Mouse (Mus musculus) urinary bladder, adult 18-20 months (tissue): ENCODE results near the gene Scamp1.
A peak's percentile ranks its signal among the peaks of the same experiment; 100 is the strongest.

Experiments
- DNase-seq, 2 experiments: peaks; one replicate each; pipeline ENCODE4 v3.0.0; 2022; ENCODE audit warnings: low spot score in 2 of 2, mixed read lengths in 2 of 2

Scamp1 gene

DNA sequence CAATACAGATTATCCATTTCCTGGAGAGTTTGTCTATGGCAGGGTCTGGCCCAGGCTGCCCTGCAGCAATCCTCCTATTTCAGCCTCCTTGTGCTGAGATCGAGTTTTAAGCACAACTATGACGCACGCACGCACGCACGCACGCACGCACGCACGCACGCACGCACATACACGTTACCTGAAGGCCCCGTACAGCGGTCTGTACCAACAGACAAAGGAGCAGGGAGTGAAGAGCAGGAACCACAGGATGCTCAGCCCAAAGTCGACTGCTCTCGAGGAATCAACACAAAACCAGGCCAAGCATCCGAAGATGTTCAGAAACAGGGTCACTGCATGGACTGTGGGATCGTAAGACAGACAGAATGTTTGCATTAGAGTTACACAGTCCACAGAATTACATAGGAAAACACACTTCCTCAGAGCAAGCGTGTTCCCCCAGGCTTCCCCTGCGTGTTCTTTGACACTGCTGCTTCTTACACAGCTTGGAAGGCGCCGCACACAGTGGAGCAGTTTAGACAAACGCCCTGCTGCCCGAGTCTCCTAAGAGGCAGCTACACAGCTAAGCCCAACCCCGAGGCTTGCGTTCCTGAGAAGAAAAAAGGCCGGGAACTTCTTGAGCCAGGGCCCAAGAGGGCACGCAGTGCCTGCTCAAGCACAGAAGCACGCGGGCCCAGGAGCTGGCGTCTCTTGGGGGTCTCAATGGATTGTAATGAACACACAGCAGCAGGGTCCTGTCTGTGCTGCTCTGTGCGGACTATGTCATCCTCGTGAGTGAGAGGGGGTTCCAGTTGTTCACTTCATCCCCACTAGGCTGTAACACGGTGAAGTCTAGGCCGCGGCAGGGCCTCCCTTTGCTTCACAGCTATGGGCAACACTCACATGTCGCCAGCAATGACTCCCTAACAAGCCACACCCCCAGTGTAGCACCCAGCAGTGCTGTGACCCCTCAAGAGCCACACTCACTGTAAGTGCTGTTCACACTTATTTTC, 60.6 kb downstream of the Scamp1 start:
- no peak for DNase-seq

DNA sequence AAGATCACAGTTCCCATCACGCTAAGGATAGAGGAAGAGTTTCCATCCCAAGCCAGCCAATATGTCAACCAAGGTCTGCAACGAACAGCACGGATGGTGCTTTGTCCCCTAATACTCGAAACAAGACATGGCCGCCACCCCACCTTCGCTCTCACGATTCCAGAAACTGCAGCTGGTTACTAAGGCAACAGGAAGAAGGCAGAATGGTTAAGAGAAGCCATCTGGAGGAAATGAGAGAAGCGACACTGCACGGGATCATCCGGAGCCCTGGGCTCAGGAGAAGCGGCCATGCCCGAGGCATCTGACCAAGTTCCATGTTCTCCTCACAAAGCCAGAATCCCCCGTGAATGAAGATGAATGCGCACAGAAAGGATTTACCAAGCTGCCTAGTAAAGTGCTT, 62.0 kb downstream of the Scamp1 start:
- DNase-seq = no peak

DNA sequence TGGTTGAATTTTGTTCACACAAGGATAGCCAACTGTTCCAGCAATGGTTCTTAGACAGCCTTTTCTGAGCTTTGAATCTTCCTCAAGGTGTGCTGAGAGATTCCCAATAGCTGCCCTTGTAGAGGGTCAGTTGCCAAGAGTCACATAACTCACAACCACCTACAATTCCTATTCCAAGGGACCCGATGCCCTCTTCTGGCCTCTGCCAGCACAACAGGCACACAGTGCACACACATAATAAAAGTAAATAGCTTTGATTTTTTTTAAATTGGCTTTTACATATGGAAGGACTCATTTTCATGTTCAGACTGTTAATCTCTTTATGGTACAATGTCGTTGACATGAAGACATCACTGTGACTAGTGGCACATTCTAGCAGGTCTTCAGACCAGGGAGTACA, 72.9 kb downstream of the Scamp1 start:
- no peak for DNase-seq

DNA sequence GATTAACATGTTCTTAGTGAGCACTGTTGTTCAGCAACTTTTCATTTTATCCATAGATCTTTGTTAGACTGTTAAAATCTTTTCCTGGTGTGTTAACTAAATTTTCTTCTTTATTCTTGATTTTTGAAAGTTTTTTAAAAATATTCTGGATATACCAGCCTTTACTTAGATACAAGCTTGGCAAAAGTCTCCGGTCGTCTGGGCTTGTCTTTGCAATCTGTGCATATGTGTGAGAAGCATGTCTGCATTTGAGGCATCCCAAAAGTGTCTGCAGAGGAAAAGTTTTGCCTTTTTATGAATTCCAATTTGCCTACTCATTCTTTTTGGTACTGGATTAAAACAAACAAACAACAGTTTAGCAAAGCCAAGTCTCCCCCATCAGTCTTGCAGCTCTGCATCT, 73.5 kb downstream of the Scamp1 start:
- no peak for DNase-seq

DNA sequence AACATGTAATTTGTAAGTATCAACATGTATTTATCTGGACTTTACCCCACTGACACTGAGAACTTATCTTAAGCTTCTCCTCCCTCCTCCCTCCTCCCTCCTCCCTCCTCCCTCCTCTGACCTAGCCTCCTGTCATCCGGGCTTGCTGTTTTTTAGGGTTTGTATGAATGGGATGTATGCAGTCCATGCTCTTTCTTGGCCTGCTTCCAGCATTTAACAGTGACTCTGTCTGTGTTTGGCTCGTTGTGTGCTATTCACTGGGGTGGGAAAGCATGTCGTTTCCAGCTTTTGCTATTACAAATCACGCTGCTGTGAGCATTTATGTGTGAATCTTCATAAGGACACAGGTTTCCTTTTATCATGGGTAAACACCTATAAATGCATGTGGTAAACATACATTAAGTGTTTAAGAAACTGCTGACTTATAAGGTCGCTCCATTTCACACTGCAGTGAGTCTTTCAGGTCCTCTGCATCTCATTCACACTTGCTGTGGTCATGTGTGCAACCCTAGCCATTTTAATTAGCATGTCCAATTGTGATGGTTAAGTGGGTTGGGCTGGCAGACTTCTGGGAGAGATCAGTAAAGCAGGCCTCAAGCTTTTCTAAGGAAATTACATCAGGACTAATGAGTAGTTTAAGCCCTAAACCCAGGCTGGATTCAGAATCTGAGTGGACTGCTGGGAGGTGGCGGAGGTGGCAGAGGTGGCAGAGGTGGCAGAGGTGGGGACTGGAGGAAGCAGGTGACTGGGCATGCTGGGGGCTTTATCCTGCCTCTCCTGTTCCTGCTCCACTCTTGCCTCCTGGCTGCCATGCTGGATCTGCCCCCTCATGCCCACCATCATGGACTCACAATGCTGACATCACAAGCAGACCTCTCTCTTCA, 74.2 kb downstream of the Scamp1 start:
- DNase-seq = no peak

DNA sequence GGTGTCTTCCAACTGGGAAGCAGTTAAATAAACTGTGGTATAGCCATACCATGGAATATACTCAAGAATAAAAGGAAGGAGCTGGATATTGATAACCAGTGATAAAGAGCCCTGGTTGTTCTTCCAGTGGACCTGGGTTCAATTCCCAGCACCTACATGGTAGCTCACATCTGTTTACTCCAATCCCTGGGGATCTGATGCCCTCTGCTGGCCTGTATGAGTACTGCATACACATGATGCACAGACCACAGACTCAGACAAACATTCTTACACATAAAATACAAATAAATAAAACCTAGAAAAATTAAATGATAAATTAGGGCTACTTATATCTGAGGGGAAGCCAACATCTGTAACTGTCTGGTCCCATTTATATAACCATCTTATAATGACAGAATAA, 76.8 kb downstream of the Scamp1 start:
- DNase-seq = no peak

DNA sequence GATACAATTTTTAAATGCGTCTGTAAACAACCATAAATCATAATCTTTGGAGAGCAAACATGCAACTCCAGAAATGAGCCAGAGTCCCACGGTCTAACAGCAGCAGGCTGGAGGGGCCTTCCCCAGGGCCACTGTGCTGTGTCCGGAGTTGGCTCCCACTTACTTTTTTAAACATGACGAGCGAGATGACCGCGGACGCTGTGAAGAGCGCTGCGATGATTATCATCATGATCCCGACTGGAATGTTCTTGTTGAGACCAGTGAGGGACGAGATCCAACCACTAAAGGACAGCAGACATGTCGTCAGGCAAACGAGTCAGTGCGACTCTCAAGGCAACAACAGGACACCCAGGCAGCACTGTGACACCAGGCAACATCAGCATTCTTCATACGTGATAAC, 77.7 kb downstream of the Scamp1 start:
- DNase-seq = no peak

DNA sequence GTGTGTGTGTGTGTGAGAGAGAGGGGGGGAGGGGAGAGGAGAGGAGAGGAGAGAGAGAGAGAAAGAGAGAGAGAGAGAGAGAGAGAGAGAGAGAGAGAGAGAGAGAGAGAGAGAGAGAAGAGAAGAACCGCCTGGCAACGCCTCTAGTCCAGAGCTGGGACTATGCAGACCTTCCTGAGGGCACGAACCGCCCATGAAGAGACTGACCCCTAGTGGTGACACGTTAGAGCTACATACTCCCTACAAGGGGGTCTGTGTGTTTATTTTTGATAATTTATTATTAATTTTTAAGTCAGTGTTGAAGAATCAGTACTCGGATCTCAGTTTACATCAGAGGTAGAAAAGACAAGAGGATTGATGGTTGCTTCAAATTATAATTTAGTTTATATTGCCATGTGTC, 80.4 kb downstream of the Scamp1 start:
- DNase-seq = no peak

DNA sequence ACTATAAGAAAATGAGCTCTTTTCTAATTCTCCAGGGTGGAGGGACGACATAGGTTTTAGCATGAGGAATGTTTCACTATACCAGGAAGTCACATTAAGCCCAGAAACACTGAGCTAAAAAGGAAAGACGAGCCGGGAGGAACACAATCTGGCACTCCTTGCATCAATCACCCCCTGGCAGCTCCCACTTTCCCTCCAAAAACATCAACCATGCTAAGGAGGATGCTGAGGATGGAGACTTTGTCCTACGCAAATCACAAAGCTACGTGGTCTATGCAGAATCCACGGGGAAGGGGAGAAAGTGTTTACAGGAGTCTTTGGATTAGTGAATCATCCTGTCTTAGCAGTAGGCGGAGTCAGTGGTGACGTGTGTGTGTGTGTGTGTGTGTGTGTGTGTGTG, 85.8 kb downstream of the Scamp1 start:
- DNase-seq = no peak

DNA sequence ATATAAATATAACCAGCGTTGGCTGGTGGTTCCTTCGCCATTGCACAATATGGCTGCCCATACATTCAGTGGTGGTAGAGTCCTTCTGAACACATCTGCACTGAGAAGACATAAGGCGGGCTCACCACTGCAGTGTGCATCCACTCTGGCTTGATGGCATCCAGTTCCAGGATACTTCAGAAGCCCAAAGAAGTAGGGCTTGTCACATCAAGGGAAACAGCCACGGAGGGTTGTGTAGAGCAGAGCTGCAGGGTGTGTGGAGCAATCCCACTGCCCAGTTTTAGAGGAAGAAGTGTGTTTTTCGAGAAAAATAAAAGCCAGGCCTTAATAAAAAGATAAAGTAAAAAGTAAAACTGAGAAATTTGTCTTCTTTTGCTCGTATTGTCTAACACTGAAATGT, 87.0 kb downstream of the Scamp1 start:
- no peak for DNase-seq

DNA sequence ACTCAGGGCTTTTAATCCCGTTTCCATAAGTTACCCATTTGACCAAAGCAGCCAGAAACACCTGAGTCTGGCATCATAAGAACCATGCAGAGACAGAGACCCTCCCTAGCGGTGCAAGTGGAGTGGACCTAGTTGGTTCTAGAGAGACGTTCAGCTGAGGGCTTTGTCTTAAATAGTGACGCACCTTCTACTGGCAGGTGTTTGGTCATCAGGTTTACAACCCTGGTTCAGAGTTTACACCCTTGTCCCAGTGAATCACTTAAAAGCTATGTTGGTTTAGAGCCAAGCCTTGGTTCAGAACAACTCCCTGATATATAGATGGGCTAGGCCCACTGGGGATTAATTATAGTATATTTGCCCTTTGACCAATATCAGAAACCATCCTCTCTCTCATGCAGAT, 92.4 kb downstream of the Scamp1 start:
- DNase-seq = no peak

DNA sequence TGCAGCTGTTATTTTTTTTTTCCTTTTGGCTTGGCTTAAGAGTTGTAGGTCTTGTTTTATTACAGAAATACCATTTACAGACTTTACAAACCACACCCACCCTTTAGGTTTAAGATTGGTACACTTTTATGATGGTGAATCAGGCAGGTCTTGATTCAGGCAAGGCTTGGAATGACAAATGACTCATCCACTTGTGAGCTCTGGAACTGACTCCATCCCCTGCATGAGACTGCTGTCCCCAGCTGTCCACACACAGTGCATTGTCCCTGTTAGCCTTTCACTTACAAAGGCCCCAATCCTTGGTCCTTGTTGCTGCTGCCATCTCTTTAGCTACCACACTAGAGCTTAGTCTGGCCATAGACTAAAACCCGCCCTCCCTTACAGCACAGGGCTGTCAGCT, 95.3 kb downstream of the Scamp1 start:
- no peak for DNase-seq

DNA sequence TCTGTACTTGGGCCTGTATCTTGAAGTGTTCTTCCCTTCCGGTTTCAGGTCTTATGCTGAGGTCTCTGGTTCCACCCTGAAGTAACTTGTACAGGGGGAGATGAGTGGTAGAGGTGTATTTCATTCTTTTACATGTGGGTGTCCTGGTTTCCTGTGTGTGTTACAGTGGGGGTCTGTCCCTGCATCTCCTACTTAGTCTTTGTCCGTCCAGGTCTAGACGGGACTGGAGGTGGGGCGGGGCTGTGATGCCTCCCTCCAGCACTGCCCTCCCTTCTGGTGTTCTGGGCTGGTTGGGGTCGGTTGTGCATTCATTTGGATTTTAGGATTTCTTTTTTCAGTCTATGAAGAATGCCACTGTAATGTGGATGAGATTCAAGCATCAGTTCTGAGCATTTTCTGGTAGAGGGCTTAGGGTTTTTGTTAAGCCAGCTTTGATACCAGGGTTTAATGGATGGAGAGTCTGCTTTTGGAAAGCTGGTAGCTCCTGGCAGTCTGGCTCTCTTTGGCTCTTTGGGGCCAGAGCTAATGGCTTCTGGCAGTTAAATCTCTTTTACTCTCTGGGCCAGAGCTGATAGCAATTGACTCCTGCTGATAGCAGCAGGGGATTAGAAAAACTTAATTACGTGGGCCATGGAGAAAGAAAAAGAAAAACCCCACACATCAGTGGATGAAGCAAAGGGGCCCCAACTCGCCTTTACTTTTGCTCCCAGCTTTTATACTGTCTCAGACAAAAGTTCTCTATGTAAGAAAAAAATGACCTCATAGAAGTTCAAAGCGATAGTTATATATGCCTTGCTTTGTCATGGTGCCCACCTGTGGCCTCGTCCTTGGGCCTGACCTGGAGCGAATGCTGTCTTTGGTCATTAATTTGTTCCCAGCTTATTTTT, 97.2 kb downstream of the Scamp1 start:
- DNase-seq = no peak

DNA sequence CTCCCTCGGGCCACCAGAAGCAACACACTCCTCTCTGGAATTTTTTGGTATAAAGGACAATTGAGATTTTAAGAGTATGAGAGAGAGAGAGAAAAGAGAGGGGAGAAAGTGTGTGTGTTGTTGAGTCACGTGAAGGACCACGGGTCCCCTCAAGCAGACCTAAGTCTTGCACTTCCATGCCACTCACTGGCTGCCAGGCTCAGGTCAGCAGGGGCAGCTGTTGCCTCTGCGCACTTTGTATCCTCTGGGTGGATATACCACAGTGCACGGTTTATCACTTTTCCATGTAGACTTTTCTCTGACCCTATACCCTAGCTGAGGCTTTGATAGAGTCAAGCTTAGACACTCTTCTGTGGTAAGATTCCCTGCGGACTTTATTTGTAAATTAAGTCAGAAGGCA, 100.0 kb downstream of the Scamp1 start:
- DNase-seq = no peak

DNA sequence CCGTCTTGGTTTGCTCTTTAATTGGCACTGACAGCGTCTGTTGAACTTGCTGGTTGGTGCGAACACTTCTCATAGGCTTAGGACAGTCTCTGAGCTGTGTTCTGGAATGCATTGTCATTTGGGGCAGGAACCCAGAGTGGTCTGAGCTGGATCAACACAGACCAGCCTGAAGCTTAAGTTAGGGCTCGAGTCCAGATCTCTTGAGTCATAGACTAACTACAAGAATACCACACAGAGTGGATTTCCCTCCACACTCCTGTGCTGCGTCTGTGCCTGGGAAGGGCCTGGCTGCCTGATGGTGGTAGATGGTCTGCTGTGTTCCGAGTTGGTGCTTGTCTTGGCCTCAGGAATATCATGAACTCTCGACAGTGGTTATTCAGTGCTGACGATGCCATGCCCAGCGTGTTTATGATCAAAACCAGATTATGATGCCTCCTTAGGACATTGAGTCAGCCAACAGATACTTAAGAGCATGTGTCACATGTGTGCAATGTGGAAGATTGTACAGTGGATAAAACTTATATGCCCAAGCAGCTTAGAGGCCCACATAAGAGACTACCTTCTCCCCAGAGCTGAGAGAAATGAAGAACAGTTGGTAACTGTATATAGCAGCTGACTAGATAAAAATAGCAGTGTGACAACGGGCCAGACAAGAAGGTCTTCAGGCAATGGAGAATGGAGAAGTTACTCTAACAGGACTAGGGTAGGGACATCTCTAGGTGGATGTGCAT, 100.8 kb downstream of the Scamp1 start:
- no peak for DNase-seq

DNA sequence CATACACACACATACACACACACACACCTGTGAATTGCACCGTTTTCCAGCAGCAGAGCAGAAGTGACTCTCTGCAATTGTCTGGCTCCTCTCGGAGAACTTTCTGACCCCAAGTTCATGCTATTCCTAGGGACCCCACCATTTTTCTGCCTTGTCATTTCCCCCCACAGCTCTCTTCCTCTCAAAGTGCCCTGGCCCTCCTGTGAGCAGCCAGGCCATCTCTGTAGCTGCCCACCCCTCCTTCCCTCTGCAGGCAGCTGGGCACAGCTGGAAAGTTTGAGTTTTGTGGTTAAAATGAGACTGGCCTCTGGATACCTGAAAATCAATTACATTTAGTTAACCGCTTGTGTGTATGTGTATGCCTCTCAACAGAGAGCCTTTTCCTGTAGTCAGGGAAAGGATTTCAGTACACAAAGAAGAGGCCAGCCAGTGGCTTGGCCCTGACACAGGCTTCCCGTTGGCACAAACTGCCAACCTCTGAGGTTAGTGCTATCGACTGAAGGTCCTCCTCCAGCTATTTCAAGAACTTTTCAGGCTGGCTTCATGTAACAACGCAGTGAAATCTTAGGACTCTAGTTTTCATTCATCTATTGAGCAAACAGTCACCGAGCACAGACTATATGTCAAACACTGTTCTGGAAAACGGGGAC, 102.2 kb downstream of the Scamp1 start:
- DNase-seq = no peak

DNA sequence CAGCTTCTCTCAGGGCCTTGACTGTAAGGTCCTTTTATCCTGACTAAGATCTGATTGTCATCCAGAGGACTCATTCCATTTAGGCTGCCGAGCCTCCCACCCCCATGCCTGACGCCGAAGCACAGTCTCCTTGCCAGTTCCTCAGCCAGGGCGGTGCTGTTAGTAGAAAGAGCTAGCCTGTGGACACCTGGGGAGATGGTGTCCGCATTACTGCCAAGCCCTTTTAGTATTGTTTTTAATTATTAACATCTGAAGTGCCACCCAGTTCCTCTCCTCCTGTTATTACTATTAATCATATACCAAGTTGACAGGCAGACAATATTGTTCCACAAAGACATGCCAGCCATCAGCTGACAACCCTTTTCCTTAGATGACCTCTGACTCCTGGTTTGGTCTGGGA, 103.6 kb downstream of the Scamp1 start:
- DNase-seq = no peak

DNA sequence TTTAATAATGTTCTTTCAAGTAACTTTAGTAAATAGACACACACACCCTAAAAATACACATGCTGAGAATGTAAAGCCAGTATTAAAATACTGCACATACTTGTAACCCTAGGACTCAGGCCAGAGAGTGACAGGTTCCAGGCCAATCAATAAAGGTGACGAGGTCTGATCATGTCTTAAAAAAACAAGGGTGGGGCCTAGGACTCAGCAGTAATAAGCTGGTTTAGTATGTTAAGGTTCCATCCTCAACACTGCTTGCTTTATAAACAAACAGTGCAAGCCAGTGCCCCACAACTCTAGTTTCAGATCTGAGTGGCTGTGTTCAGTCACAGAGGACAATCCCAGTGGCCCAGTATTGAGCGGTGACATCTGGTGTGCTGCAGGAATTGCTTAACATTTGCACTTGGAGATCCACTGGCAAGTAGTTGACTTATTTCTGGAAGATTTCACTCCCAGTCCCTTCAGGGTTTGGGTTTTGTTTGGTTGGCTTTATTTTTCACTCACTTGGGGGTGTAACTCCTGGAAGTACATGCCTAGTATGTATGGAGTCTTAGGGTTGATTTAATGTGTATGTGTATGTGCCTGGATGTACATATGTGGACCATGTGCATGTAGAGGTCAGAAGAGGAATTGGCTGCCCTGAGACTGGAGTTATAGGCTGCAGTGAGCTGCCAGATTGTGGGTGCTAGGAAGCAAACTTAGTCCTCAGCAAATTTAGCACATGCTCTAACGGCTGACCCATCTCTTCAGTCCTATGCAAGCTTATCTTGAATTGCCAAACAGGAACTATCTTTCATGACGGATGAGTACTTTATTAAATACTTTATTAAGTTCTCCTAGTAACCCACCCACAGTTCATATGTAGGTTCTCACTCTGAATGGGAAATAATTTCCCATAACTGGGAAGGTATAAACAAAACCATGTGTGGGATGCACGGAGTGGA, 104.9 kb downstream of the Scamp1 start:
- no peak for DNase-seq

DNA sequence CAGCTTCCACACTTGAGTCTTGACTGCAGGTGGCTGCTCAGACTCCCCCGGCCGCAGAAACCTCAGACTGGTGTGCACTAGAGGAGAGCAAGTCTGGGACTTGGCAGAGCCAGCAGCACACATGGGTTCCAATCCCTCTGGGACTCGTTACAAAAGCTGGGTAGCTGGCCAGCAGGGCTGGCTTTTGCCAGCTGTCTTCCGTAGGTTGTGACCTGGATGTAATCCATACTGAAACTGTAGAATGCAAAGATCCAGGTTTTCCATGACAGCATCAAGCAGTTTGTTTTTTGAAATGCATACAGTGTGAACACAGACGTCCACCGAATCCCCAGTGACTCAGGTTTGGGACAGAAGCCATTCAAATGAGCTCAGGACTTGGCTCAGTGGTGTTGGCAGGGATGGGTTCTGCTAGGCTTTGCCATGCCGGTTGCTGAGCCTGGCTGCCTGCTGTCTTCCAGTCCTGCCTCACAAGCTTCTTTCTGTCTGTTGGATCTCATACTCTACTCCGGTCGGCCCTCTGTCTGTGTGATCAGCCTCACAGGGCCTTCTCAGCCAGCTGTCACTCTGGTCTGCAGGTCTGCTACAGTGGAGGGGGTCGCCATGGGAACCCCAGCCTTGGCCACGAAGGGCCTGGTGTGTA, 107.1 kb downstream of the Scamp1 start:
- peak in 1 of 2 experiments; percentile 34 for DNase-seq
